Mouse (Mus musculus) CD4-positive, CD25-positive, alpha-beta regulatory T cell (primary cell): ENCODE data around the gene Igf2. TPM values are rescaled to one million over a fixed set of nuclear protein-coding genes. Genes with fewer than 3 reads are reported as not detected.

Experiments used
- polyA plus RNA-seq: library from polyadenylated mRNA; unstranded; fragments of 100-300 nt; shearing (Covaris generic); gene quantifications from one replicate; pipeline ENCODE4 v1.2.1, GENCODE M21; 2017

Igf2 gene
- polyA plus RNA-seq = 0.50 TPM

GRCm38 (mm10) chr7:142666659-142667058 is at the start of gene Igf2:
Gene Igf2 (minus strand): TSS chr7:142666816.

GRCm38 (mm10) chr7:142669751-142670625 is 3.4 kb upstream of the Igf2 start, which contains the start of gene Gm49394:
Gene Gm49394 (minus strand): TSS chr7:142669942.

Other genes with a start within 250 kb of the Igf2 start
- not detected for gene Syt8, start 232.0 kb downstream of the Igf2 start, polyA plus RNA-seq
- gene Tnni2, start 225.0 kb downstream of the Igf2 start, polyA plus RNA-seq = not detected
- gene Lsp1, start 206.0 kb downstream of the Igf2 start, polyA plus RNA-seq = 1,177 TPM
- 5.0 TPM for gene Tnnt3, start 168.0 kb downstream of the Igf2 start, polyA plus RNA-seq
- gene Mrpl23, start 134.1 kb downstream of the Igf2 start, polyA plus RNA-seq = 6.0 TPM
- not detected for gene Gm49394, start 3.1 kb upstream of the Igf2 start, polyA plus RNA-seq
- 0.39 TPM for gene Ins2, start 76.6 kb upstream of the Igf2 start, polyA plus RNA-seq